16 mouse cellular contexts compared by ENCODE assay signal in genomic region chr3:122680851-122681250, GRCm38 (mm10).
"Had no signal": no experiment of that assay in that cellular context is flagged by ENCODE, and none has a peak within 500 bp of the region (broad histone marks: within the 10 kb centered on the region; RNA-seq: fewer than 3 reads in every experiment).

No protein-coding gene starts in this region.

- H3K27me3 ChIP-seq: lung, embryonic 15.5 days; midbrain, embryonic 13.5 days; midbrain, embryonic 15.5 days; neural tube, embryonic 12.5 days; stomach, embryonic 15.5 days had no signal

- H3K27ac ChIP-seq: lung, embryonic 15.5 days; macrophage; midbrain, embryonic 13.5 days; midbrain, embryonic 15.5 days; neural tube, embryonic 12.5 days; stomach, embryonic 15.5 days had no signal

- H3K9ac ChIP-seq: liver, postnatal 0 days; lung, embryonic 15.5 days; midbrain, embryonic 13.5 days; midbrain, embryonic 15.5 days; neural tube, embryonic 12.5 days; stomach, embryonic 15.5 days had no signal

- H3K9me3 ChIP-seq: lung, embryonic 15.5 days; midbrain, embryonic 13.5 days; midbrain, embryonic 15.5 days; stomach, embryonic 15.5 days had no signal

- H3K36me3 ChIP-seq: lung, embryonic 15.5 days; midbrain, embryonic 13.5 days; midbrain, embryonic 15.5 days; neural tube, embryonic 12.5 days; stomach, embryonic 15.5 days had no signal

- H3K4me2 ChIP-seq: lung, embryonic 15.5 days; midbrain, embryonic 11.5 days; midbrain, embryonic 13.5 days; midbrain, embryonic 15.5 days; neural tube, embryonic 12.5 days; stomach, embryonic 15.5 days had no signal

- DNase-seq: liver, postnatal 0 days; lung, adult 2 months; lung, postnatal 14 days; lung, postnatal 36 days; right cerebral cortex, postnatal 14 days; thymus, adult 2 months; thymus, postnatal 25 days; thymus, postnatal 4 days had no signal

- ATAC-seq: liver, postnatal 0 days; lung, postnatal 0 days; midbrain, embryonic 13.5 days; midbrain, embryonic 15.5 days had no signal

- H3K4me1 ChIP-seq: midbrain, embryonic 13.5 days; midbrain, embryonic 15.5 days; neural tube, embryonic 12.5 days had no signal

- H3K4me3 ChIP-seq: lung, embryonic 15.5 days; midbrain, embryonic 13.5 days; midbrain, embryonic 15.5 days; neural tube, embryonic 12.5 days; stomach, embryonic 15.5 days had no signal
